In genomic region chr1:78707280-78707679, GRCm38 (mm10) we compare ENCODE assay signal across 8 mouse cellular contexts. TPM values are rescaled to one million over a fixed set of nuclear protein-coding genes. Genes with fewer than 3 reads are reported as not detected.
DNase-seq lines count a peak whose midpoint lies in the region.

No protein-coding gene starts in this region.

- peak; percentile 23 for DNase-seq in embryo, embryonic 10 days (ENCODE audit: low spot score)
- DNase-seq in embryo, embryonic 9.5 days (ENCODE audit: extremely low spot score): no peak
- DNase-seq in left cerebral cortex, postnatal 25 days (ENCODE audit: low spot score in 2 of 2): peak; percentile 30 to 61
- no peak for DNase-seq in left cerebral cortex, postnatal 36 days (ENCODE audit: low spot score in 2 of 2)
- peak; percentile 23 for DNase-seq in MN1 (ENCODE audit: low spot score)
- DNase-seq in naive thymus-derived CD4-positive, alpha-beta T cell, adult 2 months (ENCODE audit: low read depth): peak; percentile 22
- DNase-seq in testis, postnatal 14 days (ENCODE audit: low spot score): no peak
- no peak for DNase-seq in gastrocnemius, adult 18-20 months (ENCODE audit: low spot score)

- intact Hi-C loops in left cerebral cortex, postnatal 25 days (cut with DNase I): no loop called here
- intact Hi-C loops in left cerebral cortex, postnatal 36 days (cut with DNase I): no loop called here

RNA-seq across cellular contexts. Expression of gene Utp14b, which starts 49.4 kb away (rescaled TPM):
- total RNA-seq in left cerebral cortex, postnatal 25 days (2021): 10 to 100 TPM; 14.3 to 15.3 TPM
- total RNA-seq in left cerebral cortex, postnatal 36 days (2021): 10 to 100 TPM; 12.5 to 17.3 TPM
- 1 to 10 TPM; 1.6 TPM for total RNA-seq in gastrocnemius, adult 18-20 months (2021)

RNA-seq across cellular contexts. Expression of gene Acsl3, which starts 49.7 kb away (rescaled TPM):
- total RNA-seq in left cerebral cortex, postnatal 25 days (2021): 100 to 1,000 TPM; 157 to 167 TPM
- 100 to 1,000 TPM; 159 to 167 TPM for total RNA-seq in left cerebral cortex, postnatal 36 days (2021)
- total RNA-seq in gastrocnemius, adult 18-20 months (2021): 1 to 10 TPM; 9.2 to 9.9 TPM

Comparison
In these comparisons a context has a peak if more than half of its experiments do, and no peak if none do; other contexts are left out.
1. DNase-seq: peak in embryo, embryonic 10 days (single experiment), left cerebral cortex, postnatal 25 days (2 of 2), MN1 (single experiment) and naive thymus-derived CD4-positive, alpha-beta T cell, adult 2 months (single experiment); none in embryo, embryonic 9.5 days (single experiment), left cerebral cortex, postnatal 36 days (0 of 2), testis, postnatal 14 days (single experiment) and gastrocnemius, adult 18-20 months (single experiment).
2. RNA of gene Utp14b, which starts 49.4 kb away (total RNA-seq): 12.5 to 17.3 TPM in left cerebral cortex, postnatal 36 days and 14.3 to 15.3 TPM in left cerebral cortex, postnatal 25 days; 1.6 TPM in gastrocnemius, adult 18-20 months; every median in the first group is over 4 times any median in the second.
3. RNA of gene Acsl3, which starts 49.7 kb away (total RNA-seq): 157 to 167 TPM in left cerebral cortex, postnatal 25 days and 159 to 167 TPM in left cerebral cortex, postnatal 36 days; 9.2 to 9.9 TPM in gastrocnemius, adult 18-20 months; every median in the first group is over 10 times any median in the second.